Mouse (Mus musculus) left cerebral cortex, adult 6 months (tissue): ENCODE results near the gene Chp2. TPM values are rescaled to one million over a fixed set of nuclear protein-coding genes. Genes with fewer than 3 reads are reported as not detected.

ENCODE experiments used
- long read RNA-seq, 2 experiments: library from polyadenylated mRNA; unstranded; transcript quantifications; one replicate each; pipeline ENCODE4 v2.0.0; 2019 to 2020
- polyA plus RNA-seq: library from polyadenylated mRNA; unstranded; fragments of <200 nt; fragmentation: Nextera tagmentation; gene quantifications from 2 replicates; pipeline ENCODE4 v1.2.3, GENCODE M21; 2021

Chp2 gene
- polyA plus RNA-seq: 0.72 and 1.2 TPM in 2 replicates
- long read RNA-seq, experiment 1: 0 reads
- long read RNA-seq, experiment 2: 0 reads

DNA sequence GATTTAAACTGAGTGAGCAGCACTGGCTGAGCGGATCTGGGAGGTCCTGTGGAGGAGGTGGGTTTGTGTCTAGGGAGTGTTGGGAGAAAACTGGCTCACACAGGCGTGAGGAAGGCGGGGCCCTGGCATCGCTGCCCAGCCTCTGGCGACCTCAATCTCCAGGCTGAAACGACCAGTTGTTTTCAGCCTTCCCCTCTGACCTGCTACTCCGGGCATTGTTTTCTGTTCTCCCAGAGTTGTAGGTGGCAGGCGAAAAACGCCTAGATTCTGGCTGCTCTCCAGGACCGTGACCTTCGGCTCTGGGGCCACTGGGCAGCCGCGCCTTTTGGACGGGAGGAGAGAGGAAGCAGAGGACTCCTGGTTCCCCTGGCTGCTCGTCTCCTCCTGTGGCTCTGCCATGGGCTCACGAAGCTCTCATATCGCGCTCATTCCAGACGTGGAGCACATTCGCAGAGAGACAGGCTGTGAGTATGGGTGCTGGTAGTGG, at the start of gene Chp2:
Gene Chp2, plus strand, starts transcription at position 182 of the 487 bp plus-strand sequence.

DNA sequence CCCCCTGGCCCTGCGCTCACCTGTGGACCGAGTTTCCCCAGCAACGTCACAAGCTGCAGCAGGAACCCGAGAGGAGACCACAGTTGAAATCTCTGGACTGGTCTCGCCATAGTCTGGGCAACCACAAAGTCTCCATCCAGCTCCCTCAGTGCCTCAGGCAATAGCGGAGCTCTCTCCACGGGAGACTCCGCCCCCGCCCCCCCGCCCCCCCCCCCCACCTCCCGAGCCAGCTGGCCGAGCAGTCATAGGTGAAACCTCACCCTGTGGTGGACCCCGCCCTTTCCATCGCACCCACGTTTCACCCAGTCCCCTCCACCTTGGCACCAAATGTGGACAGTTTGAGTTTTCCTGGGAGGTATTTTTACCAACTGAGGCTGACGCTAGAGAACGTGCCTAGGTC, 33.3 kb upstream of the Chp2 start, which contains the start of gene Ern2:
Gene Ern2, minus strand, starts transcription at position 165 of the 400 bp plus-strand sequence.

Other genes with a start within 250 kb of the Chp2 start
- gene Cog7, start 237.8 kb upstream of the Chp2 start, polyA plus RNA-seq: 26.5 and 32.8 TPM in 2 replicates
- gene Gga2, start 198.3 kb upstream of the Chp2 start, polyA plus RNA-seq: 12.1 and 15.9 TPM in 2 replicates
- gene Ubfd1, start 152.3 kb upstream of the Chp2 start, polyA plus RNA-seq: 13.2 and 40.7 TPM in 2 replicates
- gene Ears2, start 152.2 kb upstream of the Chp2 start, polyA plus RNA-seq: 5.6 and 6.0 TPM in 2 replicates
- 850 and 1,075 TPM in 2 replicates for gene Ndufab1, start 117.6 kb upstream of the Chp2 start, polyA plus RNA-seq
- gene Palb2, start 86.5 kb upstream of the Chp2 start, polyA plus RNA-seq: 0.56 and 0.68 TPM in 2 replicates
- gene Dctn5, start 86.5 kb upstream of the Chp2 start, polyA plus RNA-seq: 140 and 194 TPM in 2 replicates
- 0.26 and 0.35 TPM in 2 replicates for gene Plk1, start 60.1 kb upstream of the Chp2 start, polyA plus RNA-seq
- 0.09 and 0.15 TPM in 2 replicates for gene Ern2, start 33.3 kb upstream of the Chp2 start, polyA plus RNA-seq
- gene Prkcb, start 69.3 kb downstream of the Chp2 start, polyA plus RNA-seq: 186 and 357 TPM in 2 replicates